ENCODE assay signal across 9 mouse cellular contexts in genomic region chr11:97082977-97083376, GRCm38 (mm10). TPM values are rescaled to one million over a fixed set of nuclear protein-coding genes. Genes with fewer than 3 reads are reported as not detected.
DNase-seq lines count a peak whose midpoint lies in the region; ATAC-seq and TF ChIP-seq lines count a peak whose summit lies in the region.
"Had no signal": no experiment of that assay in that cellular context is flagged by ENCODE, and none has a peak within 500 bp of the region (broad histone marks: within the 10 kb centered on the region; RNA-seq: fewer than 3 reads in every experiment).

No protein-coding gene starts in this region.

- no peaks in the 10 kb centered on the region for H3K9me3 ChIP-seq in hindbrain, embryonic 11.5 days (ENCODE audit: control insufficient read depth, low read length)
- H3K9me3 ChIP-seq in hindbrain, embryonic 12.5 days (replicated peaks) = no peaks in the 10 kb centered on the region
- no peaks in the 10 kb centered on the region for H3K9me3 ChIP-seq in kidney, embryonic 15.5 days (replicated peaks)
- H3K9me3 ChIP-seq: neural tube, embryonic 13.5 days had no signal

- peak; percentile 66 for TF ChIP-seq CTCF in bone marrow macrophage, adult 2 months (IDR thresholded peaks at IDR 0.05; ENCODE audit: low read depth, low read length)

- H3K4me3 ChIP-seq in hindbrain, embryonic 11.5 days (ENCODE audit: low read depth, low read length) = no peak overlapping the region
- H3K4me3 ChIP-seq in hindbrain, embryonic 12.5 days = no peak overlapping the region
- H3K4me3 ChIP-seq in bone marrow macrophage, adult 2 months (ENCODE audit: insufficient read depth, low read length) = no peak overlapping the region
- H3K4me3 ChIP-seq in kidney, embryonic 15.5 days (replicated peaks) = no peak overlapping the region
- H3K4me3 ChIP-seq: neural tube, embryonic 13.5 days had no signal

- no peaks in the 10 kb centered on the region for H3K27me3 ChIP-seq in hindbrain, embryonic 11.5 days (ENCODE audit: control insufficient read depth, insufficient read depth, low read length)
- H3K27me3 ChIP-seq in hindbrain, embryonic 12.5 days = 0 out of 2 replicates have a peak, but pooled peaks cover 3% of the 10 kb centered on the region
- H3K27me3 ChIP-seq in kidney, embryonic 15.5 days = peaks cover 13% of the 10 kb centered on the region
- H3K27me3 ChIP-seq: neural tube, embryonic 13.5 days had no signal

- peak; percentile 63 for DNase-seq in hindbrain, embryonic 11.5 days (ENCODE audit: low spot score)
- DNase-seq in fat pad, adult 2 months (ENCODE audit: extremely low read depth, low read depth, low spot score) = peak; percentile 19
- DNase-seq in lung, postnatal 14 days = peak; percentile 75
- DNase-seq in neural tube, embryonic 10.5 days (ENCODE audit: extremely low spot score, low spot score) = no peak

- no peak for TF ChIP-seq POLR2A in bone marrow macrophage, adult 2 months (IDR thresholded peaks at IDR 0.05; ENCODE audit: borderline replicate concordance, low read depth, low read length)

- H3K9ac ChIP-seq in hindbrain, embryonic 11.5 days (ENCODE audit: low read depth, low read length) = no peak overlapping the region
- no peak overlapping the region for H3K9ac ChIP-seq in hindbrain, embryonic 12.5 days
- no peak overlapping the region for H3K9ac ChIP-seq in kidney, embryonic 15.5 days

- no peaks in the 10 kb centered on the region for H3K36me3 ChIP-seq in hindbrain, embryonic 11.5 days (ENCODE audit: control insufficient read depth, insufficient read depth, low read length)
- no peaks in the 10 kb centered on the region for H3K36me3 ChIP-seq in hindbrain, embryonic 12.5 days
- no peaks in the 10 kb centered on the region for H3K36me3 ChIP-seq in kidney, embryonic 15.5 days
- H3K36me3 ChIP-seq: neural tube, embryonic 13.5 days had no signal

- H3K4me2 ChIP-seq in hindbrain, embryonic 11.5 days (replicated peaks; ENCODE audit: low read depth, low read length) = no peak overlapping the region
- no peak overlapping the region for H3K4me2 ChIP-seq in hindbrain, embryonic 12.5 days (replicated peaks)
- peak overlapping the region; percentile 43; the same call in 1 of the 2 replicates for H3K4me2 ChIP-seq in kidney, embryonic 15.5 days

- no peak overlapping the region for H3K27ac ChIP-seq in hindbrain, embryonic 11.5 days (ENCODE audit: low read depth, low read length)
- no peak overlapping the region for H3K27ac ChIP-seq in hindbrain, embryonic 12.5 days
- H3K27ac ChIP-seq in bone marrow macrophage, adult 2 months (ENCODE audit: insufficient read depth, low read depth, low read length) = no peak overlapping the region
- H3K27ac ChIP-seq in kidney, embryonic 15.5 days = no peak overlapping the region
- H3K27ac ChIP-seq: neural tube, embryonic 13.5 days had no signal

- no peak for ATAC-seq in hindbrain, embryonic 11.5 days (ENCODE audit: low FRiP score)
- ATAC-seq in hindbrain, embryonic 12.5 days (ENCODE audit: low FRiP score) = no peak
- ATAC-seq in CD4-positive, CD25-positive, alpha-beta regulatory T cell, adult 4 months = peak; percentile 61
- no peak for ATAC-seq in kidney, embryonic 15.5 days (replicated peaks; ENCODE audit: low FRiP score)

- 0 out of 2 replicates have a peak, but pooled peaks cover 3% of the 10 kb centered on the region for H3K4me1 ChIP-seq in hindbrain, embryonic 11.5 days (replicated peaks; ENCODE audit: control insufficient read depth, insufficient read depth, low read length)
- H3K4me1 ChIP-seq in hindbrain, embryonic 12.5 days = peaks cover 7% of the 10 kb centered on the region
- H3K4me1 ChIP-seq in bone marrow macrophage, adult 2 months (ENCODE audit: control insufficient read depth, insufficient read depth, low read length) = peaks cover 17% of the 10 kb centered on the region
- H3K4me1 ChIP-seq in kidney, embryonic 15.5 days = peaks cover 12% of the 10 kb centered on the region

- 44% methylated on average over 11 of the region's 11 CpGs for WGBS in hindbrain, embryonic 11.5 days
- WGBS in hindbrain, embryonic 12.5 days = 50% methylated on average over 11 of the region's 11 CpGs
- 34% methylated on average over 11 of the region's 11 CpGs for WGBS in kidney, embryonic 15.5 days

RNA-seq across cellular contexts. Expression of gene Tbx21, which starts 32.2 kb away (rescaled TPM):
- polyA plus RNA-seq in hindbrain, embryonic 11.5 days (2014; fragmentation: Nextera tagmentation; extraction: Ambion mirVana) = 0.11 and 0.23 TPM in 2 replicates
- polyA plus RNA-seq in hindbrain, embryonic 12.5 days (2016; fragmentation: Nextera tagmentation; extraction: Ambion mirVana) = 0.10 TPM in 1 of 2 replicates, not detected in the other
- 1 to 10 TPM; 2.2 TPM for polyA plus RNA-seq in CD4-positive, CD25-positive, alpha-beta regulatory T cell, adult 4 months (2017; shearing (Covaris generic))
- not detected in 2 replicates for polyA plus RNA-seq in bone marrow macrophage, adult 2 months (2012; ENCODE audit: insufficient read depth, insufficient read length, missing spikeins)
- polyA plus RNA-seq in kidney, embryonic 15.5 days (2015; fragmentation: Nextera tagmentation; extraction: Ambion mirVana) = 0.14 and 0.27 TPM in 2 replicates

RNA-seq across cellular contexts. Expression of gene Osbpl7, which starts 32.5 kb away (rescaled TPM):
- polyA plus RNA-seq in hindbrain, embryonic 11.5 days (2014; fragmentation: Nextera tagmentation; extraction: Ambion mirVana) = 4.2 and 6.1 TPM in 2 replicates
- polyA plus RNA-seq in hindbrain, embryonic 12.5 days (2016; fragmentation: Nextera tagmentation; extraction: Ambion mirVana) = 9.1 and 11.9 TPM in 2 replicates
- polyA plus RNA-seq in CD4-positive, CD25-positive, alpha-beta regulatory T cell, adult 4 months (2017; shearing (Covaris generic)) = 10 to 100 TPM; 24.9 to 46.4 TPM
- polyA plus RNA-seq in bone marrow macrophage, adult 2 months (2012; ENCODE audit: insufficient read depth, insufficient read length, missing spikeins) = 8.5 and 9.2 TPM in 2 replicates
- 8.8 and 12.7 TPM in 2 replicates for polyA plus RNA-seq in kidney, embryonic 15.5 days (2015; fragmentation: Nextera tagmentation; extraction: Ambion mirVana)

RNA-seq across cellular contexts. Expression of gene Mrpl10, which starts 41.6 kb away (rescaled TPM):
- 79.4 and 80.3 TPM in 2 replicates for polyA plus RNA-seq in hindbrain, embryonic 11.5 days (2014; fragmentation: Nextera tagmentation; extraction: Ambion mirVana)
- 64.8 and 70.1 TPM in 2 replicates for polyA plus RNA-seq in hindbrain, embryonic 12.5 days (2016; fragmentation: Nextera tagmentation; extraction: Ambion mirVana)
- 10 to 100 TPM; 60.9 to 82.9 TPM for polyA plus RNA-seq in CD4-positive, CD25-positive, alpha-beta regulatory T cell, adult 4 months (2017; shearing (Covaris generic))
- polyA plus RNA-seq in bone marrow macrophage, adult 2 months (2012; ENCODE audit: insufficient read depth, insufficient read length, missing spikeins) = 32.2 and 34.0 TPM in 2 replicates
- 90.0 and 91.3 TPM in 2 replicates for polyA plus RNA-seq in kidney, embryonic 15.5 days (2015; fragmentation: Nextera tagmentation; extraction: Ambion mirVana)

RNA-seq across cellular contexts. Expression of gene Lrrc46, which starts 41.8 kb away (rescaled TPM):
- 5.3 and 7.0 TPM in 2 replicates for polyA plus RNA-seq in hindbrain, embryonic 11.5 days (2014; fragmentation: Nextera tagmentation; extraction: Ambion mirVana)
- polyA plus RNA-seq in hindbrain, embryonic 12.5 days (2016; fragmentation: Nextera tagmentation; extraction: Ambion mirVana) = 4.8 and 5.1 TPM in 2 replicates
- polyA plus RNA-seq in CD4-positive, CD25-positive, alpha-beta regulatory T cell, adult 4 months (2017; shearing (Covaris generic)) = not detected
- polyA plus RNA-seq in bone marrow macrophage, adult 2 months (2012; ENCODE audit: insufficient read depth, insufficient read length, missing spikeins) = not detected in 2 replicates
- polyA plus RNA-seq in kidney, embryonic 15.5 days (2015; fragmentation: Nextera tagmentation; extraction: Ambion mirVana) = 1.0 and 1.5 TPM in 2 replicates

RNA-seq across cellular contexts. Expression of gene Scrn2, which starts 53.2 kb away (rescaled TPM):
- polyA plus RNA-seq in hindbrain, embryonic 11.5 days (2014; fragmentation: Nextera tagmentation; extraction: Ambion mirVana) = 19.4 and 21.7 TPM in 2 replicates
- polyA plus RNA-seq in hindbrain, embryonic 12.5 days (2016; fragmentation: Nextera tagmentation; extraction: Ambion mirVana) = 21.2 and 23.9 TPM in 2 replicates
- 10 to 100 TPM in 1 of 2 experiments, 1 to 10 TPM in 1; 7.3 to 14.8 TPM for polyA plus RNA-seq in CD4-positive, CD25-positive, alpha-beta regulatory T cell, adult 4 months (2017; shearing (Covaris generic))
- polyA plus RNA-seq in bone marrow macrophage, adult 2 months (2012; ENCODE audit: insufficient read depth, insufficient read length, missing spikeins) = 1.5 and 2.2 TPM in 2 replicates
- polyA plus RNA-seq in kidney, embryonic 15.5 days (2015; fragmentation: Nextera tagmentation; extraction: Ambion mirVana) = 38.2 and 38.8 TPM in 2 replicates
